Mouse (Mus musculus) spleen, adult 2 months (tissue): ENCODE results near the gene Slc39a11. TPM values are rescaled to one million over a fixed set of nuclear protein-coding genes. Genes with fewer than 3 reads are reported as not detected.

ENCODE experiments used
- DNase-seq, 2 experiments: peaks; one replicate each; pipeline versions ENCODE4 v3.0.0 to v3.0.0-alpha.2; 2012 to 2021; ENCODE audit warnings: low spot score in 2 of 2, low read depth in 1 of 2
- H3K27ac ChIP-seq: fragments of 200-500 bp; 2 replicates; pipeline ENCODE4 v1.5.1; 2012; ENCODE audit warnings: low read length, inconsistent platforms; ENCODE audit not compliant: insufficient read depth
- H3K27me3 ChIP-seq: fragments of 200-500 bp; 2 replicates; pipeline ENCODE4 v1.6.1; 2012; ENCODE audit warnings: mild to moderate bottlenecking, moderate library complexity, low read length, inconsistent platforms; ENCODE audit not compliant: control insufficient read depth, insufficient read depth
- H3K36me3 ChIP-seq: fragments of 200-500 bp; 2 replicates; pipeline ENCODE4 v1.6.1; 2012; ENCODE audit warnings: mild to moderate bottlenecking, low read length, inconsistent platforms; ENCODE audit not compliant: control insufficient read depth, insufficient read depth
- H3K4me1 ChIP-seq: fragments of 200-500 bp; 2 replicates; pipeline ENCODE4 v1.6.1; 2011; ENCODE audit warnings: inconsistent platforms; ENCODE audit not compliant: control insufficient read depth, insufficient read depth, insufficient read length
- H3K4me3 ChIP-seq: fragments of 200-500 bp; 2 replicates; pipeline ENCODE4 v1.5.1; 2011; ENCODE audit warnings: mild to moderate bottlenecking, inconsistent platforms; ENCODE audit not compliant: insufficient read depth, insufficient read length; ENCODE audit errors: extremely low read depth
- CTCF ChIP-seq: fragments of 200-500 bp; IDR thresholded peaks from 2 replicates; pipeline ENCODE4 v1.5.1; 2011; ENCODE audit warnings: mild to moderate bottlenecking, inconsistent platforms; ENCODE audit not compliant: insufficient read depth, insufficient read length, insufficient replicate concordance; ENCODE audit errors: extremely low read depth
- POLR2A ChIP-seq: fragments of 200-500 bp; IDR thresholded peaks from 2 replicates; pipeline ENCODE4 v1.6.1; 2011; ENCODE audit warnings: low read depth, low read length, inconsistent platforms
- WGBS: fragments of 180-500 bp; shearing (Covaris S2); methylation state at CpG from one replicate; pipeline ENCODE4 v1.1.7; 2018; 5-methylcytosine and 5-hydroxymethylcytosine counted together
- polyA plus RNA-seq: library from polyadenylated mRNA; depleted of rRNA; stranded (reverse); fragments of >200 nt; gene quantifications from 2 replicates; pipeline ENCODE4 v1.2.3, GENCODE M21; 2012

Slc39a11 gene
- polyA plus RNA-seq, 1 experiment: 11.6 TPM

DNA sequence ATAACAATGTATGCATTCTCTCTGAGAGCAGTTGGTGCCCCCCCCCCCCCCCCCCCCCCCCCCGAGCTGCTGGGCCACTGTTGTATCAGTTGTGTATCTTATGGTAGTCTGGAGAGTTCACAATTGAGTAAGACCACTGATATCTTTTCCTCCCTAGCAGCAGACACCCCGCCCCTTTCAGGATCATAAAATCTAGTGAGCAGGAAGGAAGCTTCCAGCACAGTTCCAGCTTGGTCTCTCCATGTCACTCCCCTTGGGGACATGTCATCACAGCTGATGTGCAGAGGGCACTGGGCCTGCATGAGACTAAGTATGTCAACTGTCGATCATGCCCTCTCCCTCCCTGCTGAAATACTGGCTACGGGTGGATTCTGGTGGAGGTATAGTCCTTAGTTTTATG lies 225.1 kb downstream of the Slc39a11 start:
- Histone ChIP-seq H3K4me1 (no peaks in the 10 kb centered on the region), H3K4me3 (no peak overlapping the region), H3K27ac (no peak overlapping the region), H3K36me3 (no peaks in the 10 kb centered on the region), H3K27me3 (no peaks in the 10 kb centered on the region)
- no peak for DNase-seq
- WGBS: 89% methylated on average over 3 of the region's 4 CpGs
- TF ChIP-seq CTCF (no peak), POLR2A (no peak)

DNA sequence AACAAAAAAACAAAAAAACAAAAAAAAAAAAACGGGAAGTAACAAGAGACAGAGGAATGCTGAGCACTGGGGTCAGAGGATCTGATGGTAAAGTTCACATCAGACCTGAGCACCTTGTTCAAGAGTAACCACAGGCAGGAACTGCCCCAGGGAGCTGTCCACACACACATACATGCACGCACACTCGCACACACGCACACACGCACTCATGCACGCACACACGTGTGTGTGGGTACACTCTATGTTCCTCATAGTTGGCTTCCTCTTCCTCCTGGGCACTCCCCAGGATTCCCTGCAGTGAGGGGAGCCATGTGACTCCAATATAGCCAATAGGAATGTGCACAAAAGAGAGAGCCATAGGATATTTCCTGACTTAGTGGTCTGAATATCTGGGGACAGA lies 227.3 kb downstream of the Slc39a11 start:
- TF ChIP-seq CTCF: no peak
- Histone ChIP-seq H3K27ac (no peak overlapping the region), H3K27me3 (no peaks in the 10 kb centered on the region), H3K36me3 (no peaks in the 10 kb centered on the region), H3K4me3 (no peak overlapping the region), H3K4me1 (no peaks in the 10 kb centered on the region)
- no peak for DNase-seq
- WGBS: 85% methylated on average over 7 of the region's 7 CpGs

DNA sequence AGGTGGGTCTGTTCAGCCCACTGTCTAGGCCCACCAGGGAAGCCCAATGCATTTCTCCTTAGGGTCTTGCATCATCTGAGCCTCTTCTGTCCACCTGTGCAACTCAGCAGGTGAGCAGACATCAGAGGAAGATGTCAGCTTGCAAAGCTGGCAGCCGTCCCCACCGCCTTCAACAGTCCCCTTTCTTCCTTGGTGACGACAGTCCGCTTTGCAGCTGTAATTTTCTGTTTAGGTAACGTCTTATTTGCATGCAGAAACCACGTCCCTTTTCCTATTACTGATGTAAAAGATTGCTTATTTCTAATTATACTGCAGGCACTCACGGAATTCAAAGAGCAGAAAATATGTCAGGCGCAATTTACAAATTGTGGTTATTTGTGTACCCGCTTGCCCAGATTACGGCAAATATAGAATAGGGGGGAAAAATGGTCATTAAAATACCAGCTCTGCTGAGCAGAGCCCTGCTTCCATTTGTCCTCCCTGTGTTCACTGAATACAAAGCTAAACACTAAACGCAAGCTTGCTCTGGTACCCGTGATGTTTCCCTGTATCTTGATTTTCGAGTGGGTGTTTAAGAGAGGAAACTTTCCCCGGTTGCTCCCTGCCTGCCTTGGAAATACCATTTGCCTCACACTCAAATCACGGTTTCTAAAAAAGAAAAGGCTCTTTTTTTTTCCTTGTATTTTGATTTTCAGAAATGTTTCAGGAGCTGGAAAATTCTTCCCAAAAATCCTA lies 230.8 kb downstream of the Slc39a11 start:
- Histone ChIP-seq H3K27me3 (no peaks in the 10 kb centered on the region), H3K36me3 (no peaks in the 10 kb centered on the region), H3K27ac (no peak overlapping the region), H3K4me3 (no peak overlapping the region), H3K4me1 (no peaks in the 10 kb centered on the region)
- TF ChIP-seq CTCF: no peak
- TF ChIP-seq POLR2A: no peak
- no peak for DNase-seq
- 77% methylated on average over 15 of the region's 15 CpGs for whole genome bisulfite sequencing

DNA sequence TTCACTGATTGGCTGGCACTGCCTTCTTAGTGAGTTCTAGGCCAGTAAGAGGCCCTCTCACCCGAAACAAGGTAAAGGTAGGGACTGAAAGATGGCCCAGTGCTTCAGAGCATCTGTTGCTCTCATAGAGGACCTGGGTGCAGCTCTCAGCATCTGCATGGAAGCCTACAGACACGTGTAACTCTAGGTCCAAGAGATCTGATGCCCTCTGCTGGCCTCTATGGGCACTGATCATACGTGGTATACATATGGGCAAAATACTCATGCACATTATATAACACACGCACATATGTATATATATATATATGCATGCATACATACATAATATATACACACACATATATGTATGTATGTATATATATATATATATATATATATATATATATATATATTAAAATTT lies 231.9 kb downstream of the Slc39a11 start:
- no peak overlapping the region for H3K4me3 ChIP-seq
- DNase-seq: no peak

DNA sequence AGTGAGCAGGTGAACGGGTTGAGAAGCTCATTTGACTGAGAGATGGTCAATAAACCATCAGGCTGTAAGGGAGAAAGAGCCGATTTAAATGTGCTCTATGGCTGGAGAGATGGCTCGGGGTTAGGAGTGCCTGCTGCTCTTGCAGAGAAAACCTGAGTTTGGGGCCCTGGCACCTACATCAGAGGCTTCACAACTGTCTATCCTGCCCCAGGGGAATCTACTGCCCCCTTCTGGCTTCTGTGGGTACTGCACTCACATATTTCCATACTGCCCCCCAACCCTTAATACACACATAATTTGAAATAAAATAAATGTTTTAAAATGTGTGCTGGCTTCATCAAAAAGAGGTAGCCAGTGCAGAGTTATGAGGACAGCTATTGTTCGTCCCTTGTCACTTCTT lies 237.3 kb downstream of the Slc39a11 start:
- H3K27me3 ChIP-seq: no peaks in the 10 kb centered on the region
- no peak overlapping the region for H3K4me3 ChIP-seq
- H3K4me1 ChIP-seq: no peaks in the 10 kb centered on the region
- no peak overlapping the region for H3K27ac ChIP-seq
- no peak for DNase-seq
- TF ChIP-seq POLR2A (no peak), CTCF (peak; percentile 24; the same call in 1 of the 2 replicates)
- no peaks in the 10 kb centered on the region for H3K36me3 ChIP-seq
- WGBS: 94% methylated on average over 4 of the region's 4 CpGs

More for the DNA sequence above, 231.9 kb downstream of the Slc39a11 start:
- TF ChIP-seq POLR2A (no peak), CTCF (no peak)
- Histone ChIP-seq H3K27ac (no peak overlapping the region), H3K36me3 (no peaks in the 10 kb centered on the region), H3K27me3 (no peaks in the 10 kb centered on the region), H3K4me1 (no peaks in the 10 kb centered on the region)
- WGBS: 93% methylated on average over 4 of the region's 4 CpGs

DNA sequence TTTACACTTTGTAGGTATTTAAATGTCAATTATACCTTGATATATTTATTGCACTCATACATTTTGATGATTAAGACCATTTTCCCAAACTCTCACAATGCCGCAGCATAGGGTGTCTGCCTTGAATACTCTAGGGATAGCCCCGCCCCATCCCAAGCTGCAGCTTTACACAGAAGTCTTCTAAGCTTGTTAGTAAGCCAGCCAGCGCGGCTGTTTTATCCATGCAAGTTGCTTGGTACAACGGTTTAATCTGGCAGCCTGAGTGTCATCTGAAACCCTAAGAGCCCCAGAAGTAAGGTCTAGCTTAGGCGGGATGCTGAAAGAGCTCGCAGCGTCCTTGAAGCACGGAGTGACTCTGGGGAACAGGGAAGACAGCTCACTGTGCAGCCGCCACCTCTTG lies 238.1 kb downstream of the Slc39a11 start:
- no peak for TF ChIP-seq POLR2A
- no peak for TF ChIP-seq CTCF
- Histone ChIP-seq H3K27me3 (no peaks in the 10 kb centered on the region), H3K36me3 (no peaks in the 10 kb centered on the region), H3K4me3 (no peak overlapping the region), H3K4me1 (no peaks in the 10 kb centered on the region), H3K27ac (no peak overlapping the region)
- 93% methylated on average over 10 of the region's 10 CpGs for WGBS
- DNase-seq: no peak

DNA sequence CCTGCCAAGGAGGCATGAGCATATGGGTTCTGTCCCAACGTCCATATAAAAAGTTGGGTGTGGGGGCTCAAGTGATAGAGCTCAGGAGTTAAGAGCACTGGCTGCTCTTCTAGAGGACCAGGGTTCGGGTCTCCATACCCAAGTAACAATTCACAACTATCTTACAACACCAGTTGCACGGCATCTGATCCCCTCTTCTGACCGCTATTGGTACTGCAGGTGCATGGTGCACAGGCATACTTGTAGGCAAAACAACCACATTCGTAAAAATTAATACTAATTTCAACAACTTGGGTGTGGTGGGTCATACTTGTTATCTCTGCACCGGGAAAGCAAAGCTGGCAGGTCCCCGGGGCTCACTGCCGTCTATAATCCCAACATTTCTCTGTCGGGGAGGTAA lies 240.8 kb downstream of the Slc39a11 start:
- no peaks in the 10 kb centered on the region for H3K27me3 ChIP-seq
- H3K4me1 ChIP-seq: no peaks in the 10 kb centered on the region
- WGBS: 92% methylated on average over 9 of the region's 9 CpGs
- no peak for DNase-seq
- no peaks in the 10 kb centered on the region for H3K36me3 ChIP-seq
- H3K4me3 ChIP-seq: no peak overlapping the region
- no peak for TF ChIP-seq POLR2A
- peak; percentile 20; the same call in 1 of the 2 replicates for TF ChIP-seq CTCF
- H3K27ac ChIP-seq: no peak overlapping the region
